Mouse (Mus musculus): Measurements from ENCODE around the gene Lsm2.

- TF ChIP-seq CTCF (conservative IDR thresholded peaks at IDR 0.05; ENCODE audit: insufficient read depth, insufficient read length, low read depth, low read length): no peak
- TF ChIP-seq POLR2A (IDR thresholded peaks at IDR 0.05; ENCODE audit: low read depth, low read length): no peak
These were observed 50.2 kb downstream of the Lsm2 start for GRCm38 (mm10) chr17:35031880-35032279.

Measured in kidney, adult 2 months (tissue).